Mouse (Mus musculus): ENCODE data around the gene Fbxl22. TPM values are rescaled to one million over a fixed set of nuclear protein-coding genes. Genes with fewer than 3 reads are reported as not detected.

Fbxl22 gene
- polyA plus RNA-seq (2012; rRNA removed; ENCODE audit: low replicate concordance) = 1.8 and 33.2 TPM in 2 replicates

DNA sequence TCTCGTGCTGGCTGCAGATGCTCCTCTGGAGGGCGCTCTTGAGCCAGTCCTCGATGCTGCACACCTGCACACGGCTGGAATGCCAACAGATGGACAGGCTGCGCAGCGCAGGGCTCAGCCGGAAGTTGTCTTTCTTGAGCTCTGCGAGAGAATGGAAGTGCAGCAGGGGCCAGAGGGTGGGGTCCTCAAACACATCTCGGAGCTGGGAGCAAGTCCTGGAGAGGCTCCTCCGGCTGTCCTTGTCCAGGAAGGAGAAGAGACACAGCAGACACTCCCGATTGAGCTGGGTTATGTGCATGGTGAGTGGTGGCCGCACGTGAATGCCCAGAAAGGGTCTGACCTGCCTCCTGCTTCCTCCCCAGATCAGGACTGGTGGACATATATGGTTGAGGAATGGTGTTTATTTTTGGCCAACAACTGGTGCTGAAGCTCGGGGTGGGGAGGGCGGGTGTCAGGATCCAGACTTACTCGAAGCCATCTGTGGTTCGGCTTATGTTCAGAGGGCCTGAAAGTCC, at the start of gene Fbxl22:
TSS of gene Fbxl22 (minus strand) at position 338 of the 515 bp plus-strand sequence.

Other genes starting within 250 kb of the Fbxl22 start
- 14.2 and 20.3 TPM in 2 replicates for gene Herc1, start 164.1 kb downstream of the Fbxl22 start, polyA plus RNA-seq (2012; rRNA removed; ENCODE audit: low replicate concordance)
- gene Usp3, start 78.5 kb upstream of the Fbxl22 start, polyA plus RNA-seq (2012; rRNA removed; ENCODE audit: low replicate concordance) = 10.6 and 17.5 TPM in 2 replicates
- 0.75 and 13.1 TPM in 2 replicates for gene Car12, start 199.1 kb upstream of the Fbxl22 start, polyA plus RNA-seq (2012; rRNA removed; ENCODE audit: low replicate concordance)